Mouse (Mus musculus): ENCODE measurements around the gene Helt. TPM values are rescaled to one million over a fixed set of nuclear protein-coding genes. Genes with fewer than 3 reads are reported as not detected.

Gene Helt
- polyA plus RNA-seq, 1 experiment from 2014 or later: 10.2 TPM

DNA sequence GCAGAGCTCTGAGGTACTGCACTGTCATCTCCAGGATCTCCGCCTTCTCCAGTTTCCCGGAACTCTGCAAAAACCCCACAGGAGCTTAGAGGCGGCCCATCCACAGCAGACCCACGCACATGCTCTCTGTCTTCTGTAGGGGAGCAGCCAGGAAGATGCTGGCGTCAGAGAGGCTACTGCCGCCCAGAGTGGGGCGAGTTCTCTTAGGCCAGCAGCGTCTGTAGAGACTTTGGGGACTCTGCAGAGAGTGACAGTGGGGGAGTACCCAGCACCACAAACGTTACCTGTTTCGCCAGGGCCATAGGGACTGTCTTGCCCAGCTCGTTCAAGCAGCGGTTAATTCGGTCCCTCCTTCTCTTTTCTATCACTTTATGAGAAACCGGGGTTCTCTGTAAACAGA, 1.3 kb downstream of the Helt start:
- ATAC-seq (ENCODE audit: low FRiP score, low TSS enrichment) (no peak), DNase-seq (no peak)
- no peak overlapping the region for H3K27ac ChIP-seq (replicated peaks; ENCODE audit: low read depth, low read length)
- no peaks in the 10 kb centered on the region for H3K36me3 ChIP-seq (ENCODE audit: control insufficient read depth, insufficient read depth, low read length)
- peaks cover 10% of the 10 kb centered on the region; the same call in 1 of the 2 replicates for H3K4me1 ChIP-seq (ENCODE audit: control insufficient read depth, insufficient read depth, low read length)
- peak overlapping the region; percentile 17 for H3K4me3 ChIP-seq (replicated peaks; ENCODE audit: low read depth, low read length)
- peaks cover 82% of the 10 kb centered on the region for H3K27me3 ChIP-seq (ENCODE audit: control insufficient read depth, insufficient read depth, low read length)
- H3K9me3 ChIP-seq (ENCODE audit: control insufficient read depth, low read length): no peaks in the 10 kb centered on the region
- no peak overlapping the region for H3K9ac ChIP-seq (replicated peaks; ENCODE audit: low read length)
- WGBS: 2% methylated on average over 14 of the region's 14 CpGs
- peak overlapping the region; percentile 48 for H3K4me2 ChIP-seq (ENCODE audit: low read length)

DNA sequence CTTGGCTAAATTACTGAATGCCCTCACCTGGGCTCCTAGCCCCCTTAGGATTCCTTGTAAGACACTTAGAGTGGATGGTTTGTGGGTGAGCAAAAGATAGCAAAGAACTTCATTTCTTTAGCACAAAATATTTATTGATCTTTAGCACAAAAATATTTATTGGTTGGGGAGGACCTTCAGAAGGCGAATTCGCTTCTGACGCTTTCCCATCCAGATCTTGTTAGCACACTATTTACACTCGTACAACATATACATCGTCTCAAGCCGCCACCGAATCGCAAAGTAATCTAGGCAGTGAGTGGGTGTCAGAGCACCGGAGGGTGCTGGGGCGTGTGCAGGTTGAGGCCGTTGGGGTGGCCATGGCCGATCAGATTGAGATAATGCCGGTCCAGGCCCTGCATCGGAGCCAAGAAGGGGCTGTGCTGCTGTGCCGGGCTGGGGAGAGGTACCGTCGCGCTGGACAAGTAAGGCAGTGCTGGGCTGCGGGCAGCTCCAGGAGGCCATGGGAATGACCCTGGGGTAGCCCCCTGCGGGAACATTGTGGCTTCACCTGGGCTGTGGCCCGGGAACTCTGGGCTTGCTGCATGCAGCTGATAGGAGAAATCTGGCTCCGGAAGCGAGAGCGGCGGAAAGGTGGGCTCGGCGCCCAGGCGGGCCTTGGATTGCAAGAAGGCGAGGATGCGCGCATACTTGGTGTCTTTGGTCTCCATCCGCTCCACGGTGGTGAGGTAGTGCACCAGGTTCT, 2.4 kb downstream of the Helt start:
- Histone ChIP-seq H3K36me3 (ENCODE audit: control insufficient read depth, insufficient read depth, low read length) (no peaks in the 10 kb centered on the region), H3K4me1 (ENCODE audit: control insufficient read depth, insufficient read depth, low read length) (peaks cover 10% of the 10 kb centered on the region; the same call in 1 of the 2 replicates), H3K27ac (replicated peaks; ENCODE audit: low read depth, low read length) (no peak overlapping the region), H3K4me2 (ENCODE audit: low read length) (peak overlapping the region; percentile 48), H3K9ac (replicated peaks; ENCODE audit: low read length) (no peak overlapping the region; the same call in 1 of the 2 replicates), H3K4me3 (replicated peaks; ENCODE audit: low read depth, low read length) (peak overlapping the region; percentile 25), H3K27me3 (ENCODE audit: control insufficient read depth, insufficient read depth, low read length) (peaks cover 77% of the 10 kb centered on the region), H3K9me3 (ENCODE audit: control insufficient read depth, low read length) (no peaks in the 10 kb centered on the region)
- ATAC-seq (ENCODE audit: low FRiP score, low TSS enrichment) (no peak), DNase-seq (peak; percentile 48)
- WGBS: 2% methylated on average over 33 of the region's 33 CpGs

DNA sequence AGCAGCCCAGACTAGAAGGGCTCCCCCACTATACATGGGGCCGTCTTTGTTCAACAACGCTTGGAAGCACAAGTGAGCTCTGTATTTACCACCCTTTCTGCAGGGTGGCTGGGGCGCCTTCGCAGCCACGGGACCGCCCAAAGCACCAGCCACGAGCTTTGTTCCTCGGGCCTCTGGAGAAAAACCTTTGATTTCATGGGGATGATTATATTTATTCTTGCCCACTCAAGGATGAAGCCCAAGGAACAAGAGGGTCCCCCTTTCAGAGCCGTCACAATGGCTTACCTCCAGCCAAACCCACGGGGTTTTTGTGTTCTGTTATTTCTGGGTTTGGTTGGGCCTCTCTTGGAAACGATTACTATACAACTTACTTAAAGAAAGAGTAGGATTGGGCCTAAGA, 5.2 kb downstream of the Helt start:
- no peak for DNase-seq
- no peaks in the 10 kb centered on the region for H3K36me3 ChIP-seq (ENCODE audit: control insufficient read depth, insufficient read depth, low read length)
- no peaks in the 10 kb centered on the region for H3K9me3 ChIP-seq (ENCODE audit: control insufficient read depth, low read length)
- no peak overlapping the region for H3K9ac ChIP-seq (replicated peaks; ENCODE audit: low read length)
- peaks cover 49% of the 10 kb centered on the region for H3K27me3 ChIP-seq (ENCODE audit: control insufficient read depth, insufficient read depth, low read length)
- 5% methylated on average over 11 of the region's 11 CpGs for WGBS
- H3K27ac ChIP-seq (replicated peaks; ENCODE audit: low read depth, low read length): no peak overlapping the region
- no peak overlapping the region for H3K4me3 ChIP-seq (replicated peaks; ENCODE audit: low read depth, low read length)
- no peak overlapping the region for H3K4me2 ChIP-seq (ENCODE audit: low read length)
- peaks cover 10% of the 10 kb centered on the region; the same call in 1 of the 2 replicates for H3K4me1 ChIP-seq (ENCODE audit: control insufficient read depth, insufficient read depth, low read length)
- ATAC-seq (ENCODE audit: low FRiP score, low TSS enrichment): no peak

DNA sequence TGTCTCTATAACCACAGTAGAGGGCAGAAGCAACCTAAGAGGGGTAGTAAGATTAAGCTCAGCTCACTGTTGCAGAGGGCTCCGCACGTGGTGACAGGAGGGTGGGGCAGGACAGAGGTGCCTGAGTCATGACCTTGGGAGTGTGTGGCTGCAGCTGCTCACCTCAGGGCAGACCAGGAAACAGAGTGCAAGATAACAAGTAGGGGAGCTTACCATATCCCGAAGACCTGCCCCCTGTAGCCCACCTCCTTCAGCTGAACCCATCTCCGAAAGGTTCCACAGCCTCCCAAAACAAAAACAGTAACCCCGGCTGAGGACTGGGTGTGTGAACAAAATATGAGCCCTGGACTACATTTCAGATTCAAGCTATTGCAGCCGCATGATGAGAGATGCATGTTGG, 6.5 kb downstream of the Helt start:
- WGBS: 89% methylated on average over 6 of the region's 6 CpGs
- Histone ChIP-seq H3K4me3 (replicated peaks; ENCODE audit: low read depth, low read length) (no peak overlapping the region), H3K4me2 (ENCODE audit: low read length) (no peak overlapping the region), H3K36me3 (ENCODE audit: control insufficient read depth, insufficient read depth, low read length) (no peaks in the 10 kb centered on the region), H3K9ac (replicated peaks; ENCODE audit: low read length) (no peak overlapping the region), H3K27me3 (ENCODE audit: control insufficient read depth, insufficient read depth, low read length) (peaks cover 36% of the 10 kb centered on the region), H3K4me1 (ENCODE audit: control insufficient read depth, insufficient read depth, low read length) (peaks cover 10% of the 10 kb centered on the region; the same call in 1 of the 2 replicates), H3K9me3 (ENCODE audit: control insufficient read depth, low read length) (no peaks in the 10 kb centered on the region), H3K27ac (replicated peaks; ENCODE audit: low read depth, low read length) (no peak overlapping the region)
- ATAC-seq (ENCODE audit: low FRiP score, low TSS enrichment) (no peak), DNase-seq (no peak)

DNA sequence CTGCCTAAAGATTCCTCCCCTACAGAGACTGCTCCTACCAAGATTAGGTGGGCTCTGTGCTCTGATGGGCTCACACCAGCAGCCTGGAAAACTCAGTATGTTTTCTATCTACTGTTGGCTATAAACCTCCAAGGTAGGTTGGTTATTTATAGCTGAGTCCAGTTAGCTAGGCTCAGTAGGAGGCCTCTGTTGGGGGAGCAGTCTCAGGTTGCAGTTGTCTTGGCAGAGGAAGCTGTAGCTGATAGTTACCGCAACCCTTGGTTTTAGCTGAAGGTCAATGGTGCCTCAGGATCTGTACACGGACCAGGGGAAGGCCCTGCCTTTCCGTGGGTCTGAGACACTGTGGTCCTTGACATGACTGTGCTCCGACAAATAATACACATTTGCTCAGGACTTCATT, 8.5 kb downstream of the Helt start:
- H3K27me3 ChIP-seq (ENCODE audit: control insufficient read depth, insufficient read depth, low read length): peaks cover 16% of the 10 kb centered on the region
- 0 out of 2 replicates have a peak, but pooled peaks cover under 1% of the 10 kb centered on the region for H3K4me1 ChIP-seq (ENCODE audit: control insufficient read depth, insufficient read depth, low read length)
- H3K36me3 ChIP-seq (ENCODE audit: control insufficient read depth, insufficient read depth, low read length): no peaks in the 10 kb centered on the region
- no peak overlapping the region for H3K27ac ChIP-seq (replicated peaks; ENCODE audit: low read depth, low read length)
- no peak for DNase-seq
- no peaks in the 10 kb centered on the region for H3K9me3 ChIP-seq (ENCODE audit: control insufficient read depth, low read length)
- H3K4me2 ChIP-seq (ENCODE audit: low read length): no peak overlapping the region
- H3K9ac ChIP-seq (replicated peaks; ENCODE audit: low read length): no peak overlapping the region
- no peak for ATAC-seq (ENCODE audit: low FRiP score, low TSS enrichment)
- WGBS: 92% methylated on average over 4 of the region's 4 CpGs
- no peak overlapping the region for H3K4me3 ChIP-seq (replicated peaks; ENCODE audit: low read depth, low read length)

DNA sequence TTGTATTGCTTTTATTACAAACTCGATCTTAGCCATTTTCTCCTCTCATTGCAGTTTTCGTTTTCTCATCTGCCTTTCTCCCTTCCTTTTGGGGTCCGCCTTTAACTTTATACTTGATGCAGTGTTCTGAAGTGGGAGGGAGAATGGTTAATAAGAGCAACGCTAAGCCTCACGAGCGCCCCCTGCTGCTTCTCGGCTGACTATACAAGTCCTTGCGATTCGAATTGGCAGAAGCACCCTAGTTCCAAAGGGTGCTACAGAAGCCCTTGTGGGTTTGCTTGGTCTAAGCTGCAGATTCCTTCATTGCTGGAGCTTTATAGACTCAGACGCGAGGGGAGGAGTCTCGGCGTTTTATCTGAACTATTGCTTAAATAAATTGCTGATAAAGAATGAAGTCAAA, 12.9 kb downstream of the Helt start:
- ATAC-seq (ENCODE audit: low FRiP score, low TSS enrichment) (no peak), DNase-seq (peak; percentile 86)
- Histone ChIP-seq H3K9me3 (ENCODE audit: control insufficient read depth, low read length) (no peaks in the 10 kb centered on the region), H3K9ac (replicated peaks; ENCODE audit: low read length) (no peak overlapping the region), H3K27ac (replicated peaks; ENCODE audit: low read depth, low read length) (no peak overlapping the region), H3K4me2 (ENCODE audit: low read length) (no peak overlapping the region), H3K4me1 (ENCODE audit: control insufficient read depth, insufficient read depth, low read length) (no peaks in the 10 kb centered on the region), H3K36me3 (ENCODE audit: control insufficient read depth, insufficient read depth, low read length) (no peaks in the 10 kb centered on the region), H3K4me3 (replicated peaks; ENCODE audit: low read depth, low read length) (no peak overlapping the region), H3K27me3 (ENCODE audit: control insufficient read depth, insufficient read depth, low read length) (0 out of 2 replicates have a peak, but pooled peaks cover 3% of the 10 kb centered on the region)
- 12% methylated on average over 13 of the region's 13 CpGs for WGBS

DNA sequence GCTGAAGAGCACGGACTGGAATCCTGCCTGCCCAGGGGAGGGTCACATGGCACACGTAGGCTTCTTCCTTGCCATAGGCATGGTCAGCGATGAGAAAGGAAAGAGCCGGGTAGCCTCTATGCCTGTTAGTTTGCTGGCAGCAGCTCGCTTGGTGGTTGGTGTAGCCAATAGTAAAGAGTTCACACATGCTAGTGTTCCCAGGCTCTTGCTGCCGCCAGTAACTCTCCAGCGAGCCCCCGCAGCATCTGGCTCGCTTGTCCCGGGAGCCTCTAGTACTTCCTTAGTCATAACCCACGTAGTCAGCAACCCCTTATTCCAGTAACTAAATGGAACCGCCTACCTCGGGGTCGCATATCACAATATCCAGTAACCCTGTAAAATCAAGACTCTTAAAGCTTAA, 17.5 kb downstream of the Helt start:
- ATAC-seq (ENCODE audit: low FRiP score, low TSS enrichment) (no peak), DNase-seq (no peak)
- H3K4me1 ChIP-seq (ENCODE audit: control insufficient read depth, insufficient read depth, low read length): no peaks in the 10 kb centered on the region
- H3K4me3 ChIP-seq (replicated peaks; ENCODE audit: low read depth, low read length): no peak overlapping the region
- no peak overlapping the region for H3K27ac ChIP-seq (replicated peaks; ENCODE audit: low read depth, low read length)
- H3K9me3 ChIP-seq (ENCODE audit: control insufficient read depth, low read length): no peaks in the 10 kb centered on the region
- 0 out of 2 replicates have a peak, but pooled peaks cover 3% of the 10 kb centered on the region for H3K27me3 ChIP-seq (ENCODE audit: control insufficient read depth, insufficient read depth, low read length)
- no peak overlapping the region for H3K4me2 ChIP-seq (ENCODE audit: low read length)
- WGBS: 90% methylated on average over 14 of the region's 14 CpGs
- no peak overlapping the region for H3K9ac ChIP-seq (replicated peaks; ENCODE audit: low read length)
- no peaks in the 10 kb centered on the region for H3K36me3 ChIP-seq (ENCODE audit: control insufficient read depth, insufficient read depth, low read length)

DNA sequence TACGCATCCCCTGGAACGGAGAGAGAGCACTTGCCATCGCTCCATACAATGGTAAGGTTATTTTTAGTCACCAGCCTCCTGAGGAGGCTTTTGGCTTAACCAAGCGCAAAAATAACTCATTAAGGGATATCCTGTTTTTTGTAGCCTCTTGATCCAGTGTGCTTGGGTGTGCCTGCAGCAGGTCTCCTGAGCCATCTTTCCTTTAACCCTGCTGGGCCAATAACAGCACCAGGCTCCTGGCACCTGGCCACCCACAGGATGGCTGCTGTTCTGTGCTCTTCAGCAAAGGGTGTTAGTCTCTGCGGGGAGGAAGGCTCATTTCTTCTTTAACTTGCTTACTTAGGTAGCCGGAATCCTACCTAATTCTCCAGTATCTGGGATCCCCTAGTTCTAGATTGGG, 23.7 kb downstream of the Helt start:
- Histone ChIP-seq H3K27me3 (ENCODE audit: control insufficient read depth, insufficient read depth, low read length) (no peaks in the 10 kb centered on the region), H3K9me3 (ENCODE audit: control insufficient read depth, low read length) (no peaks in the 10 kb centered on the region), H3K36me3 (ENCODE audit: control insufficient read depth, insufficient read depth, low read length) (no peaks in the 10 kb centered on the region), H3K4me1 (ENCODE audit: control insufficient read depth, insufficient read depth, low read length) (peaks cover 9% of the 10 kb centered on the region; the same call in 1 of the 2 replicates), H3K9ac (replicated peaks; ENCODE audit: low read length) (no peak overlapping the region), H3K4me2 (ENCODE audit: low read length) (no peak overlapping the region), H3K27ac (replicated peaks; ENCODE audit: low read depth, low read length) (no peak overlapping the region), H3K4me3 (replicated peaks; ENCODE audit: low read depth, low read length) (no peak overlapping the region)
- no peak for ATAC-seq (ENCODE audit: low FRiP score, low TSS enrichment)
- WGBS: 24% methylated on average over 6 of the region's 6 CpGs
- no peak for DNase-seq

DNA sequence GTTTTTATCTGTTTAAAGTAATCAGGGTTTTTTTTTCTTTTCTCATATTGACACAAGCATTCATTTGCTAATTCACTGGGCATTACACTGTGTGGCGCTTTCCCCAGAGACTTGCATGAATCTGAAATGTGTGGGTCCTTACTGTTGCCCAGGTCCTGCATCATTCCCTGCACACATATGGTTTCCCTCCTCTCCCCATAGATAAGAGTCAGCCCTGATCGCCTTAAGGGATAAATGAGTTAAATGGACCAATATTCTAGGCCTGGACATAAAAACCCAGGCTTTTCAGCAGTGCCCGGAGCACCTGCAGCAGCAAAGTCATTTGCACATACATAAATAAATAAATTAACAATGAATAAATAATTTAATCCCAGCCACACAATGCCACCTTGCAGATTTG, 24.3 kb downstream of the Helt start:
- Histone ChIP-seq H3K27ac (replicated peaks; ENCODE audit: low read depth, low read length) (no peak overlapping the region), H3K36me3 (ENCODE audit: control insufficient read depth, insufficient read depth, low read length) (no peaks in the 10 kb centered on the region), H3K4me1 (ENCODE audit: control insufficient read depth, insufficient read depth, low read length) (peaks cover 9% of the 10 kb centered on the region; the same call in 1 of the 2 replicates), H3K9ac (replicated peaks; ENCODE audit: low read length) (no peak overlapping the region), H3K4me2 (ENCODE audit: low read length) (no peak overlapping the region), H3K4me3 (replicated peaks; ENCODE audit: low read depth, low read length) (no peak overlapping the region), H3K27me3 (ENCODE audit: control insufficient read depth, insufficient read depth, low read length) (no peaks in the 10 kb centered on the region), H3K9me3 (ENCODE audit: control insufficient read depth, low read length) (no peaks in the 10 kb centered on the region)
- DNase-seq (peak; percentile 54), ATAC-seq (ENCODE audit: low FRiP score, low TSS enrichment) (no peak)
- WGBS: 23% methylated on average over 3 of the region's 3 CpGs
